ENCODE assay signal across 10 mouse cellular contexts in genomic region chr12:32044487-32045134, GRCm38 (mm10). TPM values are rescaled to one million over a fixed set of nuclear protein-coding genes. Genes with fewer than 3 reads are reported as not detected.
A peak's percentile ranks its signal among the peaks of the same experiment; 100 is the strongest.
DNase-seq lines count a peak whose midpoint lies in the region; ATAC-seq and TF ChIP-seq lines count a peak whose summit lies in the region.
"Had no signal": no experiment of that assay in that cellular context is flagged by ENCODE, and none has a peak within 500 bp of the region (broad histone marks: within the 10 kb centered on the region; RNA-seq: fewer than 3 reads in every experiment).

No protein-coding gene starts in this region.

- DNase-seq in lung, postnatal 0 days (ENCODE audit: low spot score) = peak; percentile 42
- DNase-seq in lung, postnatal 14 days = no peak
- peak; percentile 45 for DNase-seq in embryo, embryonic 9.5 days (ENCODE audit: extremely low spot score)
- peak; percentile 41 for DNase-seq in intestine, embryonic 14.5 days (ENCODE audit: low spot score)
- DNase-seq in left cerebral cortex, adult 18-20 months (ENCODE audit: low spot score in 2 of 2) = no peak
- DNase-seq in adrenal gland, adult 18-20 months (ENCODE audit: low spot score in 2 of 2) = no peak
- no peak for DNase-seq in thymus, postnatal 10 days (ENCODE audit: low spot score in 2 of 2)
- DNase-seq: cerebellum, adult 11 months; heart, adult 18-20 months had no signal

- no peak overlapping the region for H3K4me2 ChIP-seq in lung, postnatal 0 days (replicated peaks; ENCODE audit: low read depth, low read length)
- H3K4me2 ChIP-seq in intestine, embryonic 14.5 days (ENCODE audit: low read length) = no peak overlapping the region
- no peak overlapping the region for H3K4me2 ChIP-seq in neural tube, embryonic 14.5 days (ENCODE audit: low read depth, low read length)

- no peak overlapping the region for H3K27ac ChIP-seq in lung, postnatal 0 days (ENCODE audit: low read length)
- H3K27ac ChIP-seq in intestine, embryonic 14.5 days (ENCODE audit: low read depth) = no peak overlapping the region
- H3K27ac ChIP-seq in neural tube, embryonic 14.5 days (ENCODE audit: low read depth, low read length) = no peak overlapping the region

- 45% methylated on average over 5 of the region's 5 CpGs for whole genome bisulfite sequencing in lung, postnatal 0 days
- 46% methylated on average over 5 of the region's 5 CpGs for WGBS in intestine, embryonic 14.5 days
- 72% methylated on average over 5 of the region's 5 CpGs for WGBS in neural tube, embryonic 14.5 days

- H3K36me3 ChIP-seq in lung, postnatal 0 days (ENCODE audit: insufficient read depth, low read length) = no peaks in the 10 kb centered on the region
- H3K36me3 ChIP-seq in intestine, embryonic 14.5 days (ENCODE audit: control insufficient read depth, insufficient read depth, low read length) = no peaks in the 10 kb centered on the region
- no peaks in the 10 kb centered on the region for H3K36me3 ChIP-seq in neural tube, embryonic 14.5 days (ENCODE audit: control insufficient read depth, insufficient read depth, low read length)

- peak; percentile 64 for ATAC-seq in lung, postnatal 0 days
- no peak for ATAC-seq in intestine, embryonic 14.5 days (replicated peaks; ENCODE audit: low FRiP score, low TSS enrichment, low read depth)
- ATAC-seq in neural tube, embryonic 14.5 days (ENCODE audit: low read depth) = peak; percentile 28; the same call in 1 of the 2 replicates

- no peaks in the 10 kb centered on the region for H3K4me1 ChIP-seq in lung, postnatal 0 days (ENCODE audit: insufficient read depth, low read depth, low read length)
- no peaks in the 10 kb centered on the region for H3K4me1 ChIP-seq in intestine, embryonic 14.5 days (replicated peaks; ENCODE audit: control insufficient read depth, insufficient read depth, low read length)
- H3K4me1 ChIP-seq in neural tube, embryonic 14.5 days (ENCODE audit: control insufficient read depth, insufficient read depth, low read length) = no peaks in the 10 kb centered on the region

- no peaks in the 10 kb centered on the region for H3K27me3 ChIP-seq in lung, postnatal 0 days (replicated peaks; ENCODE audit: insufficient read depth, low read length)
- no peaks in the 10 kb centered on the region for H3K27me3 ChIP-seq in intestine, embryonic 14.5 days (replicated peaks; ENCODE audit: control insufficient read depth, insufficient read depth, low read length)
- no peaks in the 10 kb centered on the region for H3K27me3 ChIP-seq in neural tube, embryonic 14.5 days (ENCODE audit: control insufficient read depth, insufficient read depth, low read length)

- no peak overlapping the region for H3K4me3 ChIP-seq in lung, postnatal 0 days (ENCODE audit: low read depth, low read length)
- no peak overlapping the region for H3K4me3 ChIP-seq in intestine, embryonic 14.5 days (ENCODE audit: low read depth, low read length)
- no peak overlapping the region for H3K4me3 ChIP-seq in neural tube, embryonic 14.5 days (ENCODE audit: low read depth, low read length)

- peak; percentile 33 for TF ChIP-seq CTCF in lung, postnatal 0 days (IDR thresholded peaks at IDR 0.05)

- no peaks in the 10 kb centered on the region for H3K9me3 ChIP-seq in lung, postnatal 0 days (ENCODE audit: low read length)
- no peaks in the 10 kb centered on the region for H3K9me3 ChIP-seq in intestine, embryonic 14.5 days (ENCODE audit: control insufficient read depth, low read length)
- no peaks in the 10 kb centered on the region for H3K9me3 ChIP-seq in neural tube, embryonic 14.5 days (ENCODE audit: control insufficient read depth, low read length)

- H3K9ac ChIP-seq in lung, postnatal 0 days (replicated peaks; ENCODE audit: low read depth) = no peak overlapping the region
- no peak overlapping the region for H3K9ac ChIP-seq in intestine, embryonic 14.5 days (ENCODE audit: low read length)
- H3K9ac ChIP-seq in neural tube, embryonic 14.5 days (replicated peaks; ENCODE audit: low read depth, low read length) = no peak overlapping the region

- TF ChIP-seq EP300 in lung, postnatal 0 days (IDR thresholded peaks at IDR 0.05) = no peak

RNA-seq across cellular contexts. Expression of gene Prkar2b, which starts 16.5 kb away (rescaled TPM):
- 11.0 and 13.3 TPM in 2 replicates for polyA plus RNA-seq in lung, postnatal 0 days (2015; fragmentation: Nextera tagmentation; extraction: Ambion mirVana)
- 23.8 and 24.9 TPM in 2 replicates for polyA plus RNA-seq in intestine, embryonic 14.5 days (2014; fragmentation: Nextera tagmentation; extraction: Ambion mirVana)
- 157 and 162 TPM in 2 replicates for polyA plus RNA-seq in neural tube, embryonic 14.5 days (2014; fragmentation: Nextera tagmentation; extraction: Ambion mirVana)
- 10 to 100 TPM; 72.3 to 76.7 TPM for total RNA-seq in left cerebral cortex, adult 18-20 months (2021)
- 100 to 1,000 TPM; 364 to 573 TPM for total RNA-seq in adrenal gland, adult 18-20 months (2021)

Comparison
In these comparisons a context has a peak if more than half of its experiments do, and no peak if none do; other contexts are left out.
1. DNase-seq: peak in lung, postnatal 0 days (single experiment), embryo, embryonic 9.5 days (single experiment) and intestine, embryonic 14.5 days (single experiment); none in lung, postnatal 14 days (single experiment), left cerebral cortex, adult 18-20 months (0 of 2), adrenal gland, adult 18-20 months (0 of 2) and thymus, postnatal 10 days (0 of 2).